Mouse (Mus musculus) cerebellum, adult 11-12 months (tissue): ENCODE measurements around the gene Scml2.
"Not testable (repeated sequence)": the region's sequence is repeated elsewhere in the genome, so short reads cannot be mapped to it uniquely, and the experiment has no call there.

Source experiments
- DNase-seq: peaks from one replicate; pipeline ENCODE4 v3.0.0; 2022

The Scml2 gene

GRCm38 (mm10) chrX:161116893-161117292 lies at the start of gene Scml2:
Gene Scml2, plus strand, starts transcription at chrX:161117193.
- not testable (repeated sequence) for DNase-seq

GRCm38 (mm10) chrX:161075576-161075975 lies 41.4 kb upstream of the Scml2 start:
- DNase-seq, result not testable (repeated sequence)

- peak; percentile 7 for DNase-seq
Measured at GRCm38 (mm10) chrX:161162314-161163068, 45.5 kb downstream of the Scml2 start.

GRCm38 (mm10) chrX:161163069-161163416 lies 46.0 kb downstream of the Scml2 start:
- no peak for DNase-seq

GRCm38 (mm10) chrX:161287156-161287555 lies 170.2 kb downstream of the Scml2 start, which contains the start of gene Gm15262:
Gene Gm15262, plus strand, starts transcription at chrX:161287456.
- DNase-seq, result not testable (repeated sequence)
